Mouse (Mus musculus): ENCODE measurements around the gene Zfp937. TPM values are rescaled to one million over a fixed set of nuclear protein-coding genes. Genes with fewer than 3 reads are reported as not detected.
"Not testable (repeated sequence)": the region's sequence is repeated elsewhere in the genome, so short reads cannot be mapped to it uniquely, and the experiment has no call there.

Gene Zfp937
- total RNA-seq (2015; ENCODE audit: low replicate concordance): 0.36 TPM in 1 of 2 replicates, not detected in the other
- not detected in 2 replicates for total RNA-seq (2017; ENCODE audit: low replicate concordance)

GRCm38 (mm10) chr2:150217600-150218362 is at the start of gene Zfp937:
TSS of gene Zfp937 (plus strand) at chr2:150218073.
- ATAC-seq (replicated peaks; ENCODE audit: low FRiP score, poor library complexity, severe bottlenecking): not testable (repeated sequence)

GRCm38 (mm10) chr2:150173833-150174232 is 44.0 kb upstream of the Zfp937 start:
- no peak for ATAC-seq (replicated peaks; ENCODE audit: low FRiP score, poor library complexity, severe bottlenecking)

- not testable (repeated sequence) for ATAC-seq (replicated peaks; ENCODE audit: low FRiP score, poor library complexity, severe bottlenecking)
Measured at GRCm38 (mm10) chr2:150179579-150179978, 38.3 kb upstream of the Zfp937 start, which contains the start of gene Gm10770. TSS of gene Gm10770 (minus strand) at chr2:150179679.

GRCm38 (mm10) chr2:150181046-150181445 is 36.8 kb upstream of the Zfp937 start:
- ATAC-seq (replicated peaks; ENCODE audit: low FRiP score, poor library complexity, severe bottlenecking): not testable (repeated sequence)

- ATAC-seq (replicated peaks; ENCODE audit: low FRiP score, poor library complexity, severe bottlenecking): not testable (repeated sequence)
Measured at GRCm38 (mm10) chr2:150181570-150181999, 36.3 kb upstream of the Zfp937 start, which contains the start of gene Gm14139. TSS of gene Gm14139 (plus strand) at chr2:150181755.

GRCm38 (mm10) chr2:150218363-150218725 is 471 bp downstream of the Zfp937 start:
- not testable (repeated sequence) for ATAC-seq (replicated peaks; ENCODE audit: low FRiP score, poor library complexity, severe bottlenecking)

- ATAC-seq (replicated peaks; ENCODE audit: low FRiP score, poor library complexity, severe bottlenecking): not testable (repeated sequence)
Measured at GRCm38 (mm10) chr2:150223263-150223662, 5.4 kb downstream of the Zfp937 start.

GRCm38 (mm10) chr2:150243211-150243610 is 25.3 kb downstream of the Zfp937 start:
- no peak for ATAC-seq (replicated peaks; ENCODE audit: low FRiP score, poor library complexity, severe bottlenecking)

- not testable (repeated sequence) for ATAC-seq (replicated peaks; ENCODE audit: low FRiP score, poor library complexity, severe bottlenecking)
Measured at GRCm38 (mm10) chr2:150255491-150255890, 37.6 kb downstream of the Zfp937 start, which contains the start of gene Gm21994. TSS of gene Gm21994 (minus strand) at chr2:150255591.

GRCm38 (mm10) chr2:150256861-150257260 is 39.0 kb downstream of the Zfp937 start:
- not testable (repeated sequence) for ATAC-seq (replicated peaks; ENCODE audit: low FRiP score, poor library complexity, severe bottlenecking)

GRCm38 (mm10) chr2:150257291-150257690 is 39.4 kb downstream of the Zfp937 start, which contains the start of gene Gm14124:
TSS of gene Gm14124 (plus strand) at chr2:150257517.
- ATAC-seq (replicated peaks; ENCODE audit: low FRiP score, poor library complexity, severe bottlenecking): not testable (repeated sequence)

Other genes starting within 250 kb of the Zfp937 start
- gene Zfp120, start 81.4 kb upstream of the Zfp937 start, total RNA-seq (2015; ENCODE audit: low replicate concordance): 2.2 and 2.5 TPM in 2 replicates
- gene Zfp120, start 81.4 kb upstream of the Zfp937 start, total RNA-seq (2017; ENCODE audit: low replicate concordance): 4.4 and 26.9 TPM in 2 replicates
- not detected in 2 replicates for gene Gm10770, start 38.4 kb upstream of the Zfp937 start, total RNA-seq (2015; ENCODE audit: low replicate concordance)
- not detected in 2 replicates for gene Gm10770, start 38.4 kb upstream of the Zfp937 start, total RNA-seq (2017; ENCODE audit: low replicate concordance)
- not detected in 2 replicates for gene Gm14139, start 36.3 kb upstream of the Zfp937 start, total RNA-seq (2015; ENCODE audit: low replicate concordance)
- gene Gm14139, start 36.3 kb upstream of the Zfp937 start, total RNA-seq (2017; ENCODE audit: low replicate concordance): not detected in 2 replicates
- gene Gm21994, start 37.5 kb downstream of the Zfp937 start, total RNA-seq (2015; ENCODE audit: low replicate concordance): 2.5 TPM in 1 of 2 replicates, not detected in the other
- not detected in 2 replicates for gene Gm21994, start 37.5 kb downstream of the Zfp937 start, total RNA-seq (2017; ENCODE audit: low replicate concordance)
- not detected in 2 replicates for gene Gm14124, start 39.4 kb downstream of the Zfp937 start, total RNA-seq (2015; ENCODE audit: low replicate concordance)
- not detected in 2 replicates for gene Gm14124, start 39.4 kb downstream of the Zfp937 start, total RNA-seq (2017; ENCODE audit: low replicate concordance)
- gene Gm10130, start 105.6 kb downstream of the Zfp937 start, total RNA-seq (2015; ENCODE audit: low replicate concordance): 16.9 TPM in 1 of 2 replicates, not detected in the other
- not detected in 2 replicates for gene Gm10130, start 105.6 kb downstream of the Zfp937 start, total RNA-seq (2017; ENCODE audit: low replicate concordance)
- gene 3300002I08Rik, start 144.7 kb downstream of the Zfp937 start, total RNA-seq (2015; ENCODE audit: low replicate concordance): not detected in 2 replicates
- not detected in 2 replicates for gene 3300002I08Rik, start 144.7 kb downstream of the Zfp937 start, total RNA-seq (2017; ENCODE audit: low replicate concordance)
- gene Zfp442, start 233.4 kb downstream of the Zfp937 start, total RNA-seq (2015; ENCODE audit: low replicate concordance): not detected in 2 replicates
- gene Zfp442, start 233.4 kb downstream of the Zfp937 start, total RNA-seq (2017; ENCODE audit: low replicate concordance): 1.5 TPM in 1 of 2 replicates, not detected in the other